Mouse (Mus musculus) Patski (cell line): Measurements from ENCODE around the gene Cenpp. TPM values are rescaled to one million over a fixed set of nuclear protein-coding genes. Genes with fewer than 3 reads are reported as not detected.

Experiments used
- ATAC-seq: fragments of 100-300 bp; one replicate; pipeline ENCODE4 v1.8.0; 2021
- CTCF ChIA-PET: fragments of 350-600 bp; sonication (Branson Sonifier 250); formaldehyde crosslinking; loops from one replicate; lab custom pipeline; 2022; ENCODE audit warnings: inconsistent platforms; lab: Charles Lee
- POLR2A ChIA-PET: fragments of 350-600 bp; sonication (Branson Sonifier 250); formaldehyde crosslinking; loops from one replicate; lab custom pipeline; 2022; ENCODE audit warnings: antibody characterized with exemption, inconsistent platforms; lab: Charles Lee
- DNase-seq: peaks from one replicate; pipeline ENCODE4 v3.0.0-alpha.2; 2011; ENCODE audit warnings: low read depth, low spot score
- H3K27me3 ChIP-seq: fragments of 371-371 bp; one replicate; pipeline ENCODE4 v1.5.1; 2021
- CTCF ChIP-seq: fragments of 100-300 bp; IDR thresholded peaks from one replicate; pipeline ENCODE4 v1.5.1; 2021
- in situ Hi-C: fragments of 300-500 bp; cut with MboI; formaldehyde crosslinking; loops from 3 replicates; pipeline ENCODE4 v1.11.1; 2018; ENCODE audit warnings: low pct_unique_long_range_greater_than_20kb, mixed read lengths
- polyA plus RNA-seq: library from polyadenylated mRNA; unstranded; gene quantifications from one replicate; pipeline ENCODE4 v1.2.3, GENCODE M21; 2021

Gene Cenpp
- polyA plus RNA-seq, 1 experiment from 2014 or later, result 9.1 TPM

- ChIA-PET POLR2A (interaction anchor here (1.2 kb wide), 1 partner anchor 9 kb away, joined by 3 read pairs; no protein-coding TSS in a partner anchor), CTCF (interaction anchor here (1.7 to 3.9 kb wide), 2 partner anchors 8 to 11 kb away, joined by 6 to 21 read pairs; no protein-coding TSS in a partner anchor)
- no peak for TF ChIP-seq CTCF
- DNase-seq, result no peak
- in situ Hi-C loops, result no loop called here
- peak; percentile 67 for ATAC-seq
- H3K27me3 ChIP-seq, result no peaks in the 10 kb centered on the region
These were observed 185.0 kb downstream of the Cenpp start for GRCm38 (mm10) chr13:49467585-49467984.

GRCm38 (mm10) chr13:49466393-49467075, 186.1 kb downstream of the Cenpp start:
- no peaks in the 10 kb centered on the region for H3K27me3 ChIP-seq
- ChIA-PET CTCF (interaction anchor here (3.9 kb wide), 1 partner anchor 12 kb away, joined by 21 read pairs; no protein-coding TSS in a partner anchor), POLR2A (interaction anchor here (1.2 kb wide), 1 partner anchor 10 kb away, joined by 3 read pairs; no protein-coding TSS in a partner anchor)
- ATAC-seq (no peak), DNase-seq (no peak)
- in situ Hi-C loops, result no loop called here
- no peak for TF ChIP-seq CTCF

GRCm38 (mm10) chr13:49465875-49466274, 186.7 kb downstream of the Cenpp start:
- ChIA-PET CTCF (no interaction called here), POLR2A (no interaction called here)
- no peak for ATAC-seq
- in situ Hi-C loops, result no loop called here
- DNase-seq, result no peak
- H3K27me3 ChIP-seq, result no peaks in the 10 kb centered on the region
- no peak for TF ChIP-seq CTCF

GRCm38 (mm10) chr13:49462921-49463320, 189.7 kb downstream of the Cenpp start:
- in situ Hi-C loops, result no loop called here
- POLR2A ChIA-PET, result no interaction called here
- TF ChIP-seq CTCF, result no peak
- DNase-seq, result no peak
- no peaks in the 10 kb centered on the region for H3K27me3 ChIP-seq
- CTCF ChIA-PET, result interaction anchor here (2.0 kb wide), 1 partner anchor 14 kb away, joined by 5 read pairs; no protein-coding TSS in a partner anchor
- no peak for ATAC-seq

- CTCF ChIA-PET, result interaction anchor here (2.0 kb wide), 1 partner anchor 12 kb away, joined by 5 read pairs; no protein-coding TSS in a partner anchor
- TF ChIP-seq CTCF, result no peak
- ATAC-seq (no peak), DNase-seq (no peak)
- in situ Hi-C loops, result no loop called here
- H3K27me3 ChIP-seq, result no peaks in the 10 kb centered on the region
- POLR2A ChIA-PET, result interaction anchor here (1.0 kb wide), 1 partner anchor 20 kb away, joined by 3 read pairs; no protein-coding TSS in a partner anchor
These were observed 191.0 kb downstream of the Cenpp start for GRCm38 (mm10) chr13:49461458-49462132.

GRCm38 (mm10) chr13:49460692-49461414, 191.7 kb downstream of the Cenpp start:
- no peaks in the 10 kb centered on the region for H3K27me3 ChIP-seq
- DNase-seq (no peak), ATAC-seq (no peak)
- no peak for TF ChIP-seq CTCF
- in situ Hi-C loops, result no loop called here
- ChIA-PET CTCF (interaction anchor here (1.3 to 2.2 kb wide), 3 partner anchors 8 to 184 kb away, joined by 3 to 6 read pairs (median 5); no protein-coding TSS in a partner anchor), POLR2A (interaction anchor here (1.0 kb wide), 1 partner anchor 20 kb away, joined by 3 read pairs; no protein-coding TSS in a partner anchor)

- ATAC-seq (peak; percentile 73), DNase-seq (no peak)
- POLR2A ChIA-PET, result no interaction called here
- no peaks in the 10 kb centered on the region for H3K27me3 ChIP-seq
- TF ChIP-seq CTCF, result no peak
- CTCF ChIA-PET, result interaction anchor here (1.3 to 2.2 kb wide), 3 partner anchors 8 to 184 kb away, joined by 3 to 6 read pairs (median 5); no protein-coding TSS in a partner anchor
- in situ Hi-C loops, result no loop called here
These were observed 192.3 kb downstream of the Cenpp start for GRCm38 (mm10) chr13:49460276-49460675.

- no peaks in the 10 kb centered on the region for H3K27me3 ChIP-seq
- DNase-seq, result peak; percentile 30
- CTCF ChIA-PET, result interaction anchor here (0.7 to 3.0 kb wide), 20 partner anchors 9 to 203 kb away, joined by 3 to 27 read pairs (median 5); partner anchors contain the start of genes Cenpp and Nol8
- peak; percentile 97 for TF ChIP-seq CTCF
- peak; percentile 82 for ATAC-seq
- in situ Hi-C loops, result no loop called here
- POLR2A ChIA-PET, result interaction anchor here (0.7 kb wide), 1 partner anchor 209 kb away, joined by 3 read pairs; no protein-coding TSS in a partner anchor
These were observed 203.3 kb downstream of the Cenpp start for GRCm38 (mm10) chr13:49449318-49449749.

- H3K27me3 ChIP-seq, result no peaks in the 10 kb centered on the region
- in situ Hi-C loops, result no loop called here
- ATAC-seq, result no peak
- TF ChIP-seq CTCF, result no peak
- DNase-seq, result no peak
- ChIA-PET CTCF (interaction anchor here (3.4 kb wide), 1 partner anchor 201 kb away, joined by 10 read pairs; no protein-coding TSS in a partner anchor), POLR2A (no interaction called here)
These were observed 208.1 kb downstream of the Cenpp start for GRCm38 (mm10) chr13:49444451-49444850.

- in situ Hi-C loops, result no loop called here
- POLR2A ChIA-PET, result no interaction called here
- ATAC-seq, result no peak
- CTCF ChIA-PET, result no interaction called here
- H3K27me3 ChIP-seq, result no peaks in the 10 kb centered on the region
- no peak for DNase-seq
- no peak for TF ChIP-seq CTCF
These were observed 216.4 kb downstream of the Cenpp start for GRCm38 (mm10) chr13:49436170-49436569.
